Mouse (Mus musculus): ENCODE measurements around the gene Igfbp7.

DNA sequence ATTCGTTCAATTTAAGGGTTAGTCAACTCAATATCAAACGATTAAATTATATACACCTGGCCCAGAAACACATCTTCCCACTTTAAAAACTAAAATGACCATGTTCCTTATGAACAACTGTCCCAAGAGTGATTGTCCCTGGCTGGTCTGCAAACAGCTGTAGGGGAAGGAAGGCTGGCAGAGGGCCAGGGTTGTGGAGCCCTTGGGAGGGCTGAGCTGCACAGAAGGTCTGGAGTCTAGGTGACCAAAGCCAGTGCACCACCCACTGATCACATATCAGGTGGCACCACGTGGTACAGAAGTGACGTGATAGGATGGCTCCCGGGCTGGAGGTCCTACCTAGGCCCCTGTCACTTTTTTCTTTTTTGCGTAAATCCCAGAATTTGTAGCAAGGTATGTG is 8.2 kb upstream of the Igfbp7 start:
- no peak for TF ChIP-seq EP300 (optimal IDR thresholded peaks at IDR 0.05)
- no peak for TF ChIP-seq CTCF (IDR thresholded peaks at IDR 0.05; ENCODE audit: low read depth)

All from stomach, postnatal 0 days (tissue).